Mouse (Mus musculus) lung, postnatal 14 days (tissue): Measurements from ENCODE around the gene Sobp.

ENCODE experiments used
- DNase-seq: peaks from one replicate; pipeline ENCODE4 v3.0.0; 2021

Gene Sobp

DNA sequence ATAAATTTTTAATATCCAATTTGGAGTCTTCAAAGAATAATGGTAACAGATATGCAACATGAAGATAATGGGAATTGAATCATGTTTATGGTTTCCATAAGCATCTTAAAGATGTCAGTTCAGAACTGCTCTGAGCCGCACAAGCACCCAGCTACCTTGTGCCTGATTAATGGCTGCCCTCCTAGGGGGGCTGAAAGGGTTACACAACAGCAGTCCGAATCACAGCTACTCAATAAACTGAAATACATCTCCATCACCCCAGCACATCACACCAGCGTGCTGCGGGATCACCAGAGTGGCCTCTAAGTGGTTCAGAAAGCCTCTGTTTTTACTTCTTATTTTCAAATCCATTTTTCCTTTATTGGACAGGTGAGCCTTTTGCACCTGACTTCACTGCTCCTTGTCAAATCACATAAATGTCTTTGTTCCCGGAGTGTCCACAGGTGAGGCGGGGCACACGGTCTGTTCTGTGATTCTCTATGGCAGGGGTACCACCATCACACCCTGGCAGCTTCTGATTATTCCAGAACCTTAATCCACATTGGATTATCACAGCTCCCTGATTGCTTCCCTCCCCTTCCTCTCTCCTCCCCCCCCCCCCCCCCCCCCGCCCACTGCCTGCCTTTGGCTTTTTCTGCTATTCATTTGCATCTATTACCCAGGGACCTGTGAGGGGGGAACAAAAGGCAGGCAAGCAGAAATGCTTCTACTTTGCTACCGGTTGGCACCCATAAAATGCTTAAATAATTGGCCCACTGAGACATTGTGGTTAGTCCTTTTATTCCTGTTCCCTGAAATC, 90.8 kb downstream of the Sobp start:
- no peak for DNase-seq

DNA sequence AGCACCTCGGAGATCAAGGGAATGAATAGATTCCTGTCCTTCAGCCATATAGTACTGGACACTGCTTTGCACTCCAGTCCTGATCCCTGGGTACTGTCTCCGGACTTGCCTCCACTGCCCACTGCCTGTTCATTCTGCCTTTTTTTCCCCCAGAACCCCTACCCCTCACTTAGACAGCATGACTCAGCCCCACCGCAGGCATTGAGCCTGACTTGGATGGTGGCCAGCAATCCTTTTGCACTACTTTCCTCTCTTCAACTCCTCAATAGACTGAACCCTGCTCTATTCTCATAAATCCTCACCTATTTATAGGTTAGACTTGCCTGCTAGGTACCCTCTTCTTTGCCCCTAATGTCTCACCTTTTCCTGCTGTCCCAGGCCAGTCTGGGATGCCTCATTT, 93.0 kb downstream of the Sobp start:
- peak; percentile 3 for DNase-seq

DNA sequence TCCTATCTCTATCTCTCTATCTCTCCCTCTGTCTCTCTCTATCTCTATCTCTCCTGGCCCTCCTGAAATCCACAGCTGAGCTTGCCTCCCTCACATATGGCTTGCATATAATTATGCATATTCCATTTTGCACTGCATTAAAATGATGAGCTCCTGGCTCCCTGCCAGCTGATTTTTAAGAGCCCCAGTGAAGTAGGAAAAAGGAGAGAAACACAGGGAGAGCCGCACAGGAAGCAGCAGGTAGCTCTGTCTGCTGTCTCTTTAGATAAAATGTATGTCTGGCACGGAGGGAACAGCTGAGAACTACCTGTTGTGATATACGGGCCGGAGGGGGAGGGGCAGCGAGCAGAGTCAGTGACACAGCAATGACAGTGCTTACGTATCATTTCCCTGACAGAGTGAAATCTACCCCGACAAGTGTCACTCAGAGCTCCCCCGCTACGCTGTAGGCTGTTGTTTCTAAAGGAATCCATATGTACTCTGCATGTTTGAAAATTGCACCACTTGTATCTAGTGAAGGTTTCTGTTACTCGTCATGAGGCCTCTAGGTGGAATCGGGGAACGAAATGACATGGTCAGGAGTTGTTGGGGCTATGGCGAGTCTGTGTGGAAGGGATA, 98.7 kb downstream of the Sobp start:
- DNase-seq = no peak

DNA sequence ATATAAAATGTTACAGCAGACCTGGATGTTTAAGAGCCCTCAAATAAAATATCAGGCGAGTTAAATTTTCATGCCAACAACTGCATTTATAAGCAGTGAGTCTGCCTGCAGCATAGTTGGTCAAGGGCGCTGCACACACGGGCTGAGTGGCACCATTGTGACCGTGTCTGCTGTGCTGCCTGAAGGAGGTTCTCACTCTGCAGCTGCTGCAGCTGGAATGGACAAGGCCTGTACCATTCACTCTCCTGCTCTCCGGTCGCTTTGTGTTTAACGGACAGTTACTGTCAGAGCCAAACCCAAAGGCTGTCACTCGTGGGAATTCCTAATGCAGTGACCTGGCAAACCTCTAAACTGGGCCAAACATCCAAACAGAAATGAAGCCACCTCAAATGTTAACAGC, 101.0 kb downstream of the Sobp start:
- no peak for DNase-seq

DNA sequence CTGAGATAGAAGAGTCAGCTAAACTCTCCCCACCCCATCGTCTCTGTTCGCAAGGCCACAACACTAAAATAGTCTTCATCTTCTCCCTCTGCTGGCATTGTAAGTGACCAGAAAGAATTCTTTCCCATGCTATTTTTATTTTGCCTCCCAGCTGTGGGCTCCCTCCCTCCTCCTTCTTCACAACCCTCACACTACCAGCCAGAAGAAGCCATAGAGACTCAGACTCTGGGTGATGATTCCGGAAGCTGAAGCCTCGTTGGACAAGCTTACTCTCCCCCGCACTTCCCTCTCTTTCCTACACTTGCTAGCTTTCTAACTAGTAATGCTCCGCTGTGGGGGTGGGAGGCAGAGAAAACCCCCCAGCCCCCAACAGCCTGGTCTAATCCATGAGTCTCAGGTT, 103.4 kb downstream of the Sobp start:
- DNase-seq = no peak

DNA sequence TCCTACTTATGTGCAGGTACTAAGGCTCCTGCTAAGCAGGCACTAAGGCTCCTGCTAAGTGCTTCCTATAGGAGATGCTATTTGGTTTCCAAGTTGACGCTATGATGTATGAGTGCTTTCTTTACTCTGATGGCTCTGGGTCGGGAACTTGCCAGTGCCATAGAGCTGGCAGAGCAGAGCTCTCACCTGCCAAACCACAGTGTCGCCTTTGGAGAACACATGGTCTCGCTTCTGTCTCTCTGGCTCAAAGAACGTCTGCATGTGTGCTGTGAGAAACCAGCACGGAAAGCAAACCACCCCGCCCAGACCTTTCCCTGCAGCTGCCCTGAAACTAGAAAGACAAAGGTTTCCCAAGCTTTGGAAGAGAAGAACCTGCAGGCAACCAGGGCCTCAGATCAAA, 109.0 kb downstream of the Sobp start:
- DNase-seq = no peak

DNA sequence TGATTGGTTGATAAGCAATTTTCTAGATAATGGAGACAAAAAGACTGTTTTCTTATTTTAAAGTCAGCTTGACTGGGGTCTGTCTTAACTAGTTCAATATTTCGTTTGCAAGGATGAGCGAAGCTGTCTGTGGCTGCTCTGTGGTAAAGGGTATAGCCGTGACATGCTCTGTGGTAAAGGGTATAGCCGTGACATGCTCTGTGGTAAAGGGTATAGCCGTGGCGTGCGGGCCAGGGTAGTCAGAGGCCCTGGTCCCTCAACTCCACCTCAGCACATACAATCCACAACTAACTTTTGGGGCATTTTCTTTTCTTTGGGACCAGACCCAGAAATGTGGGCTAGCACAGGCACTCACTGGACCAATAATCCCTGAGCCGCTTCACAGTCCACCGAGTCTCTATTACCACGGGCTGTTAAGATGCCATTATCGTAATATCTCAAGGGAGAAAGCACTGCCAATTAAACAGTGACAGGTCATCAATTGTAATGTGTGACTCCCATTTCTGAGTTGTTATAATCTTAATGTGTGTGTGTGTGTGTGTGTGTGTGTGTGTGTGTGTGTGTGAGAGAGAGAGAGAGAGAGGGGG, 112.7 kb downstream of the Sobp start:
- DNase-seq = no peak

DNA sequence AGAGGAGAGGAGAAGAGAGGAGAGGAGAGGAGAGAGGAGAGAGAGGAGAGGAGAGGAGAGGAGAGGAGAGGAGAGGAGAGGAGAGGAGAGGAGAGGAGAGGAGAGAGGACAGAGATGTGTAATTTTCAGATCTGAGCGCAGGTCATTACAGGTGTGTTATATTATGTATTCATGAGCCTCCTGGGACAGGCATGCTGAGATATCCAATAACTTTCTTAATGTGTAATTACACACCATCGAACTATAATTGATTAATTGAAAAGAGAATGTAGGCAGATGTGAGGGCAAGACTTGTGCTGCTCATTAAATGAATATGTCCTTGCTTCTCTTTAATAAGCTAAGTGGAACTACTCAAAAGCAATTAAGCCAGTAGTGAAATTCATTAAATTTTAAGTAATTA, 118.9 kb downstream of the Sobp start:
- DNase-seq = no peak

DNA sequence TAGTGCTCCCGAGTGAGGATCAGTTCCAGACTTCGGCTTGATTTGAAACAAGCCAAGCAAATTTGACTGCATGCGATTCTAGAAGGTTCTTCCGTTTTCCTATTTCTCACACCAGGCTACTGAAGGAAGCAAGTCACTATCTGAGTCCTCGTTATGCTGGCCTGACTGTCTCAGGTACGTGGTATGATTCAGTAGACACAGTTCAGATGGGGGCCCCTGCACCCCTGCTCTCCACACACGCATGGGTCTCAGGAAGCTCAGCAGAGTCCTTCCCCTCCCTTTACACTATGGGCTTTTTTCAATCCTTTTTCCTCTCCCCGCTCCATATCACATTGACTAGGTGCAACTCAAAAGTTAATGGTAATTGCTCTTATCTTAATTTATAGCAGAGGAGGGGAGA, 119.6 kb downstream of the Sobp start:
- DNase-seq = no peak

DNA sequence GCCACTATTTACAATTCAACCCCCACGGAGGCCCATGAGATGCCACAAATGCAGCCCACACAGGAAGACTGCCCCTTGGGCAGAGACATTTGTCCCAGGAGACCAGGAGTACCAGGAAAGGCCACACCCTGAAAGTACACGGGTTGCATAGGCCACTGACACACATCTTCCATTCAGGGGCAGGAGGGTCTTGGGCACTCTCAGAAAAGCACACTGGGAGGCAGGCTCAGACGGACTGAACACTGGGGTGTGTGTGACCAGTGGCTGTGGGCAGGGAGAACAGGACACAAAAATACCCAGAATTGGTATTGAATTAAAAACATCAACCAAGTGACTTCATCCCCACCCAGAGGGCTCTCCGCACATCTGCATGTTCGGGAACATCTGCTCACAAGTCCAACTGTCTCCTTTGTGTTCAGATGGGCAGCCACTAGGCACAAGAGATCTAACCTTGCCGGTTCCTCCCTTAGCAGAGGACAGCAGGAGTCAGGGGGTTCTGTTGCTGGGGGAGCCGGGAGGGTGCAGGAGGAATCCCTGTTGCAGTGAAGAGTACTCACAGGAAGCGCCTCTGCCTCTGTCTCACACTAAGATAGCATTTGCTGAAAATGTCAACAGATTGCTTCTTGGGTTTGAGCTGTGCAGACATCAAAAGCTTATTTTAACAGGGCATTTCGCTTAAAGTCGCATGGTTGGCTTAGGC, 120.3 kb downstream of the Sobp start:
- DNase-seq = no peak

DNA sequence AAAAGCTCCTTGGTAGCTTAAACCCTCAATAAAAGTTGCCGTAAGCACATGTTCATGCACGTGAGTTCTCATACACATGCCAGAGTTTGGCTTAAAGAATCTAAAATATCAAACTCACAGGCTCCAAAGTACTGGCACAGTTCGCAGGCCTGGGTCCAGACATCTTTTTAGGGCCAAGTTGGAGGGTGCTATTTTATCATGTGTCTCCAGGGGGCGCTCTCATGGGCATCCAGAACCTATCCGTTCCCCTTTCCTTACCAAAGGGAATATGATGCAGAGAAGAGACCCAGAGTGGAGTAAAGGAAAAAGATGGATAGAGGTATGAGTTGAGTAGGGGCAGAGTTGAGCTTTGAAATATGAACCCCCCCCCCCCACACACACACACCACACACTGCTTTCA, 121.9 kb downstream of the Sobp start:
- DNase-seq = no peak

DNA sequence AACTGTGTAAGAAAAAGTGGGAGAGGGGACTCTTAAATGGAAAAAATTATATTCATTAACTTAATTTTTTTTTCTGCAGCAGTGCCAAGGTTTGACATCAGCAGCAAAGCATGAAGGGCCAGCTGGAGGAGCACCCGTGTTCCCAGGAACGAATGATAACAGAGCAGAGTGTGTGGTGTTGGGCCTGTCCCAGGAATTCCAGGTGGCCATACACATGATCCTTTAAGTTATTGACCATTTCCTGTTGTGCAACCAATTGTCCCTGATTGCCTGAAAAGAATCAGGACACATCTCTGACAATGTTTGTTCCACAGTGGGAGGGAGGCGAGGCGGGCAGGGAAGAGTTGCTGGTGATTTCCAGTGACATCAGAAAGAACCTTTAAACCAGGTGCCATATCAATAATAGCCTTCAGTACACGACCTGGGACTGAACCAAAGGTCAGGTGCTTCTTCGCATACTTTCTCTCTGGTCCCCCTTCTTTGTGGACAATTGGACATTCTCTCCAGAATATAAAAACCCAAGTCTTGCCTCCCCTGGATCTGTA, 126.5 kb downstream of the Sobp start:
- no peak for DNase-seq

DNA sequence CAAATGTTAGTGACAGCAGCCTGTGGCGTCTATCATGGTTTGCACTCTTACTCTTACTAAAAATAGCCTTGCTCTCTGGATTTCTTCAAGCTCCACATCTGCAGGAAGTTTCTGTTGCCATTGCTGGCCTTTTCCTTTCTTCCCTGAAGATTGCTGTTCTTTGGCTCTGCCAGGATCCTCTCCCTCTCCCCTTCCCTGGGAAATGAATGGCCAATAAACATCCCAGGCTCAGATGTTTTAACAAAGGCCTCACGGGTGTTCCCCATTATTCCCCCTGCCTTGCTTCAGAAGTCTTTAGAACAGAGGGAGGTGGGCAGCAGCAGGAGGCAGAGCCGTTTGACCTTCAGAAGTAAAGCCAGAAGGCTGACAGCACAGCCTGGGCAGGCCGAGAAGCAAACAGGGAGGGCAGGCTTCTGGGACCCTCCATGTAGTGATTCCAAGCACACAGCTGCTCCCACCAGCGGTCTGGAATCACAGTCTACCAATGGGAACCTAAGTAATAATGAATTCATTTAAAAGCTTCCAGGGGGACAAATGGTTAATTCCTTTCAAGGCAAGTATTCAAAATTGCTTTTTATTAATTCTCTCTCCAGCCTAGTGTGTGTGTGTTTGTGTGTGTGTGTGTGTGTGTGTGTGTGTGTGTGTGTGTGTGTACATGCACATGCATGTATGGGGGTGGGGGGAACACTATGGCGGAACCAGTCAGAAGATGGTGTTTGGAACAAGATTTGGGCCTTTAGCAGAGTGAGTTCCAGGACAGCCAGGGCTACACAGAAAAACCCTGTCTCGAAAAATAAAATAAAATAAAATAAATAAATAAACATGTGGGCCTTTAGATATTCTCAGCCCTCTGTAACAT, 130.8 kb downstream of the Sobp start:
- DNase-seq = no peak

DNA sequence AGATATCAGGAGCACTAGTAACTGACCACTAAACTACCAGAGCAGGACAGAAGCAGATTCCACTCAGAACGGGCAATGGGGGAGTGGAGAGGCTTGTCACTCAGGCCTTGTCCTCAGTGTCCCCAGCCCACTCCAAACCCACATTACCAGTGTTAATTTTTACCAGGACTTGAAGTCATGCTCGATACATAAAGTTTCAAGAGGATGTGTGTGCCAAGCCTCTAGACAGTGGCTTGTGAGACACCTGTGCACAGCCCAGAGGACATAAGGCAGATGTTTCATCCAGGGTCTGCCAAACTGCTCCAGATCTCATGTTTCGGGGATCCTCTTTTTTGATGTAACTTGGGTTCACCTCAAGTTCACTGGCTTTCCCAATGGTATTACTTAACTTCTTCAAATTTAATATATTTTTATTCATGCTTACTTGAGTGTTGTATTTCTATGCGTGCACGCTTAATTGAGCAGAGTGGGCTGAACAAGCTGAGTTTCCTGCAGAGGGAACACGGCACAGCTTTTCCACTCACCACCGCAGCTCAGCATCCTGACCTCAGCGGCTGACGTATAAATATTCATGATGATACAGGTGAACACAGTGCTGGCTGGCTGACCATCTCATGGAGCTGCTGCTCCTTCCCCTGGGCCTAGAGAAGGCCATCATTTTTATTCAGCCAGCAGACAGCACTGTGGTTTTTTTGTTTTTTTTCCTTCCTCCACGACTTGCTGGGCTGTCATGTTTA, 131.6 kb downstream of the Sobp start:
- DNase-seq = no peak

DNA sequence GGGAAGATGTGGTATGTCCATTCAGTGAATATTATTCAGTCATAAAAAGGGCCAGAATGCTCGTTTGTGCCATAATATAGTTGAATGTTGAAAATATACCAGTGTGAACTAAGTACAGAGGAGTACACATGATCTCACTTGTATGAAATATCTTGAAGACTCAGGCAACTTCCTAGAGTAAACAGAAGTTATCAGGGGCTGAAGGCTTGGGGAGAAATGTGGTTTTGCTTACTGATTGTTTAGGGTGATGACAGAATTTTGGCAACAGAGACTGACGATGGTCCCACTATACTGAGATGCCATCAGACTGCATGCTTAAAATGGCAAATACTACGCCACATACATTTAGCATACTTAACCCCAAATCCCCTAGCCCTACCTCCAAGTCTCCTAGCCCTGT, 132.5 kb downstream of the Sobp start:
- no peak for DNase-seq

DNA sequence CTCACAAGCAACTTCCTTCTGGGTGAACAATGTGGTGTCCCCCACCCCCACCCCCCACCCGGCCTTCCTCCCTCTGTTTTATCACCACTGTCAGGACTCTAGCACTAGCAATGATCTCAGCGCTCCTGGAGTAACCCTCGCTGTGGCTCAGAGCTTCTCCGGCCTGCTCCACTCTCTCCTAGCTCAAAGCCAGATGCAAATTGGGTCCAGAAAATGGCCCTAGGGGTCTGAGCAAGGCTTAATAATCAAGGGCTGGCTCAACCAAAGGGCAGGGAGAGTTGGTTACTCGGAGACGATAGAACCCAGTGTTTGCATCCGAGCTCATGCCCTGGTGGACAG, 136.9 kb downstream of the Sobp start:
- no peak for DNase-seq

DNA sequence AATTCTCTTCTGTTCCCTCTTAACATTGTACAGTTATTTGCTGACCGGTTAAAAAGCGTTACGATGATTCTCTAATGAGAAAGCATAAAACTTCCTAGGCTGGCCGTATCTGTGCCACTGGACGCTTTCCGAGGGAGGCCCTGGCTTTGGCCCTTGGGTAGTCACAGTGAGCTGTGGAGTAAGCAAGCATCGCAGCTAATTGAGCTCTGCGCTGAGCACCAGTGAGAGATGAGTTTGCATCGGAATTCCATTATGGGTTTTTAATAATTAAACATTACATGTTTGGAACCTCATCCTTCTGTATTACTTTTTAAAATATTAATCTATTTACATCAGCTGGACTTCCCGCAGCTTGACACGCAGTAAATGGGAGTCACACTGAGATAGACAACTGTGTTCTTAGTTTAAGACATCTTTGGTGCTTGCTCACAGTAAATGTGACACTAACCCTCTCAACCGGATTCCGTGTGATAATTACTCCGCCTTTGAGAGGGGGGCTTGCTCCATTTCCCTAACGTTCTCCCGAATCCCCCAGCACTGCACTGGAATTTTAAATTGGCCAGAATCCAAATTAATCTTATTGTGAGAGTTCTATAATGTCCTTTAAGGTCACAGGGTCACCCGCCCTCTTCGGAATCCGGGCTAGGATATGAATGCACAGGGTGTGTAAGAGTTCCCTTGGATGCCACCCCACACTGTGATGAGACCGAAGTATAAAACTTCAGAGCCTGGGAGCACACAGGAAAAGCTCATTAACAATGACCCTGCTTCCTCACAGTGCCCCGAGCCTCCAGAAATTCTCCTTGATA, 137.5 kb downstream of the Sobp start:
- DNase-seq = no peak

DNA sequence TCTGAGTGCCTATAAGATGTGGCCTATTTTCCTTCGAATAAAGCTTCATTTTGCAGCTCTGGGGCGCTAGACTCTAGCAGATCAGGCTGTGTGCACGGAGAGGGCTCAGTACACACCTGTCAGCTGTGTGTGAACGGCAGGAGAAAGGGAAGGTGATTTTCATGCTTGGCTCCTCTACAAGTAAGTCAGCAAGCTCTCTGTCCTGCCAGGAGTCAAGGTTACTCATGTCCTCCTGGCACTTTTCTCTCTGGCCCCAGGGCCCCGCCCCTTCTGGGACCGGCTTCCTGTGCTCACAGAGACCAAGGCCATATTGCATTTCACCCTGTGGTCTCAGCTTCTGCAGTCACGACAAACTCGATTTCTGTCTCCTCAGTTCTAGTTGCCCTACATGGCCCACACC, 138.8 kb downstream of the Sobp start:
- DNase-seq = no peak

DNA sequence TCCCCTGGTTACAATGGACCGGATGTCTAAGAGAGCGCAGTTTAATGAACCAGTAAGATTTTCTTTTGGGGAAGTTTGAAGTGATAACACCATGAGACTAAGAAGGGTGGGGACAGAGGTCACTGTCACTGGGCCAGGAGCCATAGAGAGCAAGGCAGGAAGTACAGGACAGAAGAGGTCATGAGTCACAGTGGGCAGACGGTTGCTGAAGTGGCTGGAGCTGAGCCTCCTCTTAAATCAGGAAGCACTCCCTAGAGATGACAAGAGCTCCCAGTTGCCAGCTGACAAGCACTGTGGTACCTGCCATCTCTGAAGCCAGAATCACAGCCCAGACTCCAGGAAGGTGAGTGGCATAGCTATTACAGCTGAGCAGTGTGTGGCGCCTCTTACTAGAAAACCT, 139.5 kb downstream of the Sobp start:
- DNase-seq = no peak

DNA sequence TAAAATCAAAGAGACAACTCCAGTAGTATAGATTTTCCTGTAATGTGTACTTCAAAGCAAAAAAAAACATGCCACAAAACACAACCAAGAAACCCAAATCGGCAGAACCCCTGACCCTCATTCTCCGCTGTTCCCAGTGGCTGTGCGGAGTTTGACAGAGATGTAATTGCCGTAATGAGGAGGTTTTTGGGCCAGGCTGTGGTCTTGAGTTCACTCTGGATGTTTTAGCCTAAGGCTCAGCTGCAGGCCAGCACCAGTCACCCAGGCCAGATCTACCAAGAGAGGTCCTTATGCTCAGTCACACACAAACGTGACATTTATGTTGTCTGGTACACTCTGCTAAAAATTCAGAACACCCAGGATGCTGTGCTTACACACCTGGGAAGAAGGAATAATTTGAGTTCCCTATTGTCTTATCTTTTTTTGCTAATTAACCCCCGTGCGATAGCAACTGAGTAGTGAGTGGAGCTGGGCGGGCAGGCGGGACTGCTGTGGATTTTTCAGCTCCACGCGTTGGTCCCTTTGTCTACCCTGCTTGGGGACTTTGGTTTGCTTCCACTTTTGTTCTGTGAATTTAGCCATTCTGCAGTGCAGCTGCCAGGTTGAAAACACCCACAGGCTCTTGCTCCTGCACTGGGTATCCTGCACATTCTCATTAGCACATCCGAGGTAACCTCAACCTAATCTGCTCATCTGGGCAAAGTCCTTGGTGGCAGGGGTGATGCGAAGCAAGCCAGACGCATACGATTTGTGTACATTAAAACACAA, 140.7 kb downstream of the Sobp start:
- no peak for DNase-seq
